Mouse (Mus musculus) olfactory bulb, adult 2 months (tissue): ENCODE data around the gene Celf2.

Experiments used
- CTCF ChIP-seq: fragments of 200-500 bp; IDR thresholded peaks from 2 replicates; pipeline ENCODE4 v1.5.1; 2012; ENCODE audit warnings: low read depth, mild to moderate bottlenecking, low read length, moderate library complexity; ENCODE audit not compliant: insufficient read depth
- POLR2A ChIP-seq: fragments of 200-500 bp; IDR thresholded peaks from 2 replicates; pipeline ENCODE4 v1.6.1; 2012; ENCODE audit warnings: mild to moderate bottlenecking, low read depth, low read length, moderate library complexity; ENCODE audit not compliant: insufficient read depth

GRCm38 (mm10) chr2:6743173-6743572 lies 766.2 kb downstream of the Celf2 start:
- no peak for TF ChIP-seq POLR2A
- TF ChIP-seq CTCF, result no peak
